Mouse (Mus musculus): ENCODE data around the gene Ttc23.

The Ttc23 gene

GRCm38 (mm10) chr7:67647277-67647676 is at the start of gene Ttc23:
TSS of gene Ttc23 (plus strand) at chr7:67647410.
- peak; percentile 67 for DNase-seq

- peak; percentile 70 for DNase-seq
Measured at GRCm38 (mm10) chr7:67598050-67598449, 49.2 kb upstream of the Ttc23 start.

DNA sequence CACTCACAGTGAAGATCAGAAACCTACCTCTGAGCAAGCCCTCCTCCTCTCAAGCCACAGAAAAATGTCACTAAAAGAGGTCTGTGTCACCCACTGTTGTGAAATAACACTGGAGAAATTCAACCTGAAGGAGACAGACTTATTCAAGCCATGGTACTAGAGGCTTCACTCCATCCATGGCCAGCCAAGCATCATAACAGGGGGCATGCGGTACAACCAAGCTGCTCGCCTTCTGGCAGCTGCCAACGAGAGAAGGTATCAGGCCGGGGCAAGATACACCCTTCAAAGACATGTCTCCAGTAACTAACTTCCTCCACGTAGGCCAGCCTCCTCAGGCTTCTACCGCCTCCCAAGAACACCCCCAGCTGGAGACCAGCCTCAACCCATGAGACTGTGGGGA is 42.1 kb upstream of the Ttc23 start:
- DNase-seq = no peak

- DNase-seq = no peak
Measured at GRCm38 (mm10) chr7:67606250-67606649, 41.0 kb upstream of the Ttc23 start.

DNA sequence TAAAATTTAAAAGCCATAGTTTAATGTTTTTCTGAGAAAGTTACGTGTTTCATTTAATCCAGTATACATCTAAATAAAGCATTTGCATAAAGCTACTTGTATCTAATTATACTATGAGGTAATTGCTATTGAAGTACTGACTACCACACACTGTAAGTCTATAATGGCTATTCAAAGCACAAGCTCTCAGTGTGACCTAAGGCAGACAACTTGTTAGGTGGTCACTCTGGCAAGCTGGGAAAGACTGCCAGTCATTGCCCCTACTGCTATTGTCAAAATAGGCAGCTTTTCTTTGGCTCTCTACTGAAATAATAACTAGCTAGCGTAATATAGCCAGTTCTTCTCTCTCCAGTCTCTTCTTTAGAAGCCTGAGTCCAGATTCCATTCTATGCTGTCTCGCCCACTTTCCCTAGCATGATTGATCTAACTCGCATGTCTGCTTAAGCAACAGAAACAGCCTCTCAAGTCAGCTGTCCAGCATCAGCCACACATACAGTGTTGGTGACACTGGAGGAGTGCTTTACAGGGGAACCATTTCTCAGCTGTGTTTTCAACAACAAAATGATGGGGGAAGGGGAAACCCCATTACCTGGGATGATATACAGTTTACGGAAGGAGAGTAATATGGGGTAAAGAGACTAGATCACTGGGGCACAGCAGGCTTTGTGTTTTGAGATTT is 39.4 kb upstream of the Ttc23 start:
- DNase-seq = peak; percentile 72

DNA sequence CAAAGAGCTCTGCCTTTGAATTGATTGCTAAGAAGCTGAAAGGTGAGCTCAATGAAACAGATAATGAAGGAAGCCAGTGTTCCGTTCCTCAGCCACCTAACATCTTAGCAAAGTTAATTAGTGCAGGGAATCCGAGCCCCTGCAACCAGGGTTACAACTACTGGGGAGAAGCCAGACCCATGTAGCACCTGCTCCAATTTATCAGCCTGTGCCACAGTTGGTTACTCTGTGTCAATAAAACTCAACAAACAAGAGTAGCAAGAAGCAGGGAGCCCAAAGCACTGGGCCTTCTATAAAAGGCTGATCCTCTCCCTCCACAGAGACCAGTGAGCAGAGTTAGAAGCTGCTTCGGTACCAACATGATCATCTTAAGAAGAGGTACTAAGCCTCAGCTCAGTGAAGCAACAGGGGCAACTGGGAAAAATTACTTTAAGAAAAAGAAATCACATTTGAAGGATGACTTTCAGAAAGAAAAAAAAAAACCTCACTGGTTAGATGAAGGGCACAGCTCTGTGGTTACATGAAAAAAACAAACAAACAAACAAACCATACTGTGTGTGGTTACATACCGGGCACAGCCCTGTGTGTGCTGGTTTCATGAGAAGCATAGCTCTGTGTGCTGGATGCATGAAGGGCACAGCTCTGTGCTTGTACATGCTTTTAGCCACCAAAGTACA is 38.7 kb upstream of the Ttc23 start:
- no peak for DNase-seq

- DNase-seq = no peak
Measured at GRCm38 (mm10) chr7:67613795-67614463, 33.3 kb upstream of the Ttc23 start.

GRCm38 (mm10) chr7:67614464-67614861 is 32.7 kb upstream of the Ttc23 start:
- no peak for DNase-seq

DNA sequence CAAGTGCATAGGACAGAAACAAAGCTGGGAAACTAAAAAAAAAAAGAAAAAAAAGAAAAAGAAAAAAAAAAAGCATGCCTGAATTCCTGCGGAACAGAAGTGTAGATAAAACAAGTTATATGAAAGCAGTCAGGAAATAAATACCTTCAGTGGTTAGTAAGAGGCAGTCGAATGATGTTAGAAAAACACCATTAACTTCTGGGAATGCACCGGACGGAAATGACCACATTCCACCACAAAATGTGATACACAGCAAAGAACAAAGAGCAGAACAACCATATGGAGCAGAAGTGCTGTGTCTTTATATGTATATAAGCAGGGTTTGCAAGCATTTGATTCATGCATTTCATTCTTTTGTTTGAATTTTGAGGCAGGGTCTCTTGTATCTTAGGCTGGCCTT is 30.3 kb upstream of the Ttc23 start:
- no peak for DNase-seq

- no peak for DNase-seq
Measured at GRCm38 (mm10) chr7:67617646-67618045, 29.6 kb upstream of the Ttc23 start.

- DNase-seq = no peak
Measured at GRCm38 (mm10) chr7:67618316-67618715, 28.9 kb upstream of the Ttc23 start.

GRCm38 (mm10) chr7:67619836-67620235 is 27.4 kb upstream of the Ttc23 start:
- no peak for DNase-seq

GRCm38 (mm10) chr7:67622151-67622550 is 25.1 kb upstream of the Ttc23 start:
- no peak for DNase-seq

- no peak for DNase-seq
Measured at GRCm38 (mm10) chr7:67626671-67627070, 20.5 kb upstream of the Ttc23 start.

GRCm38 (mm10) chr7:67629681-67630080 is 17.5 kb upstream of the Ttc23 start:
- no peak for DNase-seq

GRCm38 (mm10) chr7:67630817-67631216 is 16.4 kb upstream of the Ttc23 start:
- peak; percentile 92 for DNase-seq

- DNase-seq = peak; percentile 24
Measured at GRCm38 (mm10) chr7:67632380-67632779, 14.8 kb upstream of the Ttc23 start.

DNA sequence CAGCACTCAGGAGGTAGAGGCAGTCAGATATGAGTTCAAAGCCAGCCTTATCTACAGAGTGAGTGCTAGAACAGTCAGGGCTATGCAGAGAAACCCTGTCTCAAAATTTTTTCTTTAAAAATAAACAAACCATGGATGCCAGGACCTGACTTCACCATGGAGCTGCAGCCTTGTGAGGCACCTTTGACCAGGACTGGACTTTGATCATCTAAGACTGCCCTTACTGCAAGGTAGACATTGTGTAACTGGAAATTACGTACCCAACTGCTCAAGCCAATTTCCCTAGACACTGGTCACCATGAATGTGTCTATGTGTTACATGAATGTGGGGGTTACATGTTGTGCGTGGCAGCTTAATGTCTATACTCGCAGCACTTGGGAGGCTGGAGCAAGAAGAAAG is 13.0 kb upstream of the Ttc23 start:
- no peak for DNase-seq

DNA sequence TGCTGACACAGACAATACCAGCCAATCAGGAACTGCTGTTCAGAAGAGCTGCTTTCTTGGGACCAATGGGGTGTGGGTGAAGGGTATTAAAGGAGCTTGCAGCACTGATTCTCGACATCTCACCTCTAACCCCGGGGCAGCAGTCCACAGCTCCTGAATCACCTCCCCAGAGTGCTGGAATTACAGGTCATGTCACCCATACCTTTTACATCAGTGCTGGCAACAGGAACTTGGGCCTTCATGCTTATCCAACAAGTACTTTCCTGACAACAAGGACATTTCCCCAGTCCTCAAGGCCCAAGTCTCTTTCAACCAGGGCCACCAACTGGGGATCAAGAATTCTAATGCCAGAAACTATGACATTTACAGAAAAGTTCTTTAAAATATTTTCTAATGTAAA is 11.0 kb upstream of the Ttc23 start:
- DNase-seq = no peak

GRCm38 (mm10) chr7:67639006-67639405 is 8.2 kb upstream of the Ttc23 start:
- DNase-seq = peak; percentile 61

GRCm38 (mm10) chr7:67642955-67643354 is 4.3 kb upstream of the Ttc23 start:
- no peak for DNase-seq

DNA sequence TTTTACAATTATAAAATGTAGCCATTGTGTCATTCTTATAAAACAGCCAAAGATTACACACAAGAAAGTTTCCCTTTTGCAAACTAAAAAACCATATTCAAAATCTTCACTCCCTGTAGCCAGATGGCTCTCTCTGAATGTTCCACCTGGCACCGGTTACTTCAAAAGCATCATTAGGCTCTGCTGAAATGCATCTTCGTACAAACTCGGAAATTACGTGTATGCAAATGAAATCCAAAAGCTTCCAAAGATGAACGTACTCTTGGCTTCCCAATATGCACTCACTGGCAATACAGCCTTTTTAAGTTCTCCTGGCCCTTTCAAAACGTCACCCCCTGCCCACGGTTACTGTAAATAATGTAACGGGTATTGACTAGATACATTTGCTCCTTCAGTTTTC is 2.9 kb upstream of the Ttc23 start:
- DNase-seq = no peak

GRCm38 (mm10) chr7:67644833-67645680 is 2.2 kb upstream of the Ttc23 start, which contains the start of gene Lrrc28:
TSS of gene Lrrc28 (minus strand) at chr7:67645268.
- DNase-seq = peak; percentile 100
